Mouse (Mus musculus): Measurements from ENCODE around the gene Oas1h. TPM values are rescaled to one million over a fixed set of nuclear protein-coding genes. Genes with fewer than 3 reads are reported as not detected.
A peak's percentile ranks its signal among the peaks of the same experiment; 100 is the strongest.
"Not testable (repeated sequence)": the region's sequence is repeated elsewhere in the genome, so short reads cannot be mapped to it uniquely, and the experiment has no call there.

Oas1h gene
- total RNA-seq (2021): under 1 TPM in 1 of 2 experiments, not detected in 1; 0.20 TPM
- long read RNA-seq, experiment 1: 0 reads
- long read RNA-seq, experiment 2, partial matches to known transcripts: 0 of 1 reads
- long read RNA-seq, experiment 2, other reads (novel, unspliced or antisense): 1 of 1 reads

- DNase-seq (ENCODE audit: low spot score in 2 of 2): no peak
Measured at GRCm38 (mm10) chr5:120861121-120861520, at the start of gene Oas1h. Gene Oas1h (plus strand): TSS chr5:120861421.

- peak; percentile 53 to 74 for DNase-seq (ENCODE audit: low spot score in 2 of 2)
Measured at GRCm38 (mm10) chr5:120811951-120812819, 49.0 kb upstream of the Oas1h start, which contains the start of gene Oas1c. Gene Oas1c (minus strand): TSS chr5:120812514.

DNA sequence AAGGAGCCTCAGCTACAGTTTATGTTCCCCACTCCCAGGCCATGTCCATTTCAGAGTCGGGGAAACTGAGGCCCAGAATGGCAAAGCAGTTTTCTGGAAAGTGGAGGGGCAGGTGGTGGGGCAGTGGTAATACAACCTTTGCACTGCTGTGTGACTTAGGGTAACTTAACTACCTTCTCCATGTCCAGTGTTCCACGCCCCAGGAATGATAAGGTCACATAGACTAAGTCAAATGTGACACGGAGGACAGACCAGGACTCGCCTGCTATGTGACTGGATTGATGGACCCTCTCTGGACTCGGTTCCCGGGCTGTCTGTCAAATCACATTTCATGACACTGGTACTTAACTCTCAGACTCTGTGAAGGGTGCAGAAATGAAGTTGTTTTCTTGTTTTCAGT lies 48.2 kb upstream of the Oas1h start:
- no peak for DNase-seq (ENCODE audit: low spot score in 2 of 2)

DNA sequence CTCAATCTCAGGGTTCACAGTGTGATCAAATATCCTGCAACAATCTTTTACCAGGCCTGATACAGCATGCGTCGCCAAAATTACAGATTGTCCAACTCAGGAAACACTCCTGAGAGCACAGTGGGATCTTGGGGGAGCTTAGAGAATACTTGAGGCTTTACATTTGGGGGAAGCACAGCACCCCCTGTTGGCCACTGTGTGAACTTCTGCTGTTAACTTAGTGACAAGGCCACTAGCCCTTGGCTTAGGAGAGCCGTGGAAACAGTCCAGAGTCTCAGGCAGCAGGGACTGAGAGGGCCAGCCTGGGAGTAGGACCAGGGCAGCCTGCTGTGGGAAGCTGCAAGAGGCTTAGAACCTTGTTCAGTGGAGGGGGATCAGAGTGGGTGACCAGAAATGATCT lies 45.3 kb upstream of the Oas1h start:
- no peak for DNase-seq (ENCODE audit: low spot score in 2 of 2)

- DNase-seq (ENCODE audit: low spot score in 2 of 2): no peak
Measured at GRCm38 (mm10) chr5:120818999-120819398, 42.2 kb upstream of the Oas1h start.

- no peak for DNase-seq (ENCODE audit: low spot score in 2 of 2)
Measured at GRCm38 (mm10) chr5:120831031-120831430, 30.2 kb upstream of the Oas1h start.

- no peak for DNase-seq (ENCODE audit: low spot score in 2 of 2)
Measured at GRCm38 (mm10) chr5:120833335-120834280, 27.6 kb upstream of the Oas1h start.

DNA sequence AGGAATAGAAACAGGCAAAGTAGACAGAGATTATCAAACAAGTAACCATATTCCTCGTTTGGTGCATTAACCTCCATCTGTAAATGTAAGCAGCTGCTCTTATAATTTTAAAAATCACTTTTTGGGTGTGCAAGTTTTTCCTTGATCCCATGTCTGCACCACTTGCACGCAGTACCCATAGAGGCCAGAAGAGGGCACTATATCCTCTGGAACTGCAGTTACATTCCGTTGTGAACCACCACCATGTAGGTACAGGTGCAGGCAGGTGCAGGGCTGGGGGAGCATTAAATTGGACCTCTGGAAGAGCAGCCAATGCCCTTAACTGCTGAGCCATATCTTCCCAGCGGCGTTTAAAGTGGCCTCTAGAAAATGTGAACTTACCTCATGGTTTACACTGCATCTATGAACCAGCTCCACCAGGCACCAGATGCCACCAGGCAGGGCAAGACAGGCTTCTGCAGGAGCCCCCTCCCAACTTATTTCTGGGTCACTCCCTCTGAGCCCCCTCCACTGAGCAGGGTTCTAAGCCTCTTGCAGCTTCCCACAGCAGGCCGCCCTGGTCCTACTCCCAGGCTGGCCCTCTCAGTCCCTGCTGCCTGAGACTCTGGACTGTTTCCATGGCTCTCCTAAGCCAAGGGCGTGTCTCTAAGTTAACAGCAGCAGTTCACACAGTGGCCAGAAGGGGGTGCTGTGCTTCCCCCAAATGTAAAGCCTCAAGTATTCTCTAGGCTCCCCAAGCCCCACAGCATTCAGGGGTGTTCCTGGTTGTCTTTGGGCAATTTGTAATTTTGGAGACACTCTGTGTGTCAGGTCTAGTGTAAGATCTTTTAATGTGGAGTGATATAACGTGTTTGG lies 24.3 kb upstream of the Oas1h start:
- DNase-seq (ENCODE audit: low spot score in 2 of 2): no peak

- no peak for DNase-seq (ENCODE audit: low spot score in 2 of 2)
Measured at GRCm38 (mm10) chr5:120844713-120845112, 16.5 kb upstream of the Oas1h start.

DNA sequence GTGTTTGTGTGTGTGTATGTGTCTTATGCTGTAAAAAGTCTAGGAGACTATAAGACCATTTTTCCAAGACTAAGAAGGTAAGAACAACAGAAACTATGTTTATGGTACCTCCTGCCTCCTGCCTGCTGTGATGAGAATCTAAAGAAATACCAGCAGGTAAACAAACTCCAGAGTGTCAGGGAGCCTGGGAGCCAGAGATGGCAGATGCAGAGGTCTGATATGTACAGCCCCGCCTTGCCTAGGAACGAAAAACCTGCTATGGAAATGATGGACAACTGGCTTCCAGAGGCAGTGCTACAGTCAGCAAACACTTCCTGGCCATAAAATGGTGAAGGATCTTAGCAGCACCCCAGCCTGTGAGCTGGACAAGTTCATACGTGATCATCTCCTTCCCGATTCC lies 14.2 kb upstream of the Oas1h start, which contains the start of gene Oas1f:
Gene Oas1f, plus strand, starts transcription at position 301 of the 400 bp plus-strand sequence.
- DNase-seq (ENCODE audit: low spot score in 2 of 2): no peak

GRCm38 (mm10) chr5:120849601-120850136 lies 11.6 kb upstream of the Oas1h start:
- DNase-seq (ENCODE audit: low spot score in 2 of 2): peak in 1 of 2 experiments; percentile 8

- DNase-seq (ENCODE audit: low spot score in 2 of 2): no peak
Measured at GRCm38 (mm10) chr5:120859241-120859640, 2.0 kb upstream of the Oas1h start.

GRCm38 (mm10) chr5:120865336-120865860 lies 4.2 kb downstream of the Oas1h start:
- no peak for DNase-seq (ENCODE audit: low spot score in 2 of 2)

- DNase-seq (ENCODE audit: low spot score in 2 of 2): no peak
Measured at GRCm38 (mm10) chr5:120869436-120870015, 8.3 kb downstream of the Oas1h start.

DNA sequence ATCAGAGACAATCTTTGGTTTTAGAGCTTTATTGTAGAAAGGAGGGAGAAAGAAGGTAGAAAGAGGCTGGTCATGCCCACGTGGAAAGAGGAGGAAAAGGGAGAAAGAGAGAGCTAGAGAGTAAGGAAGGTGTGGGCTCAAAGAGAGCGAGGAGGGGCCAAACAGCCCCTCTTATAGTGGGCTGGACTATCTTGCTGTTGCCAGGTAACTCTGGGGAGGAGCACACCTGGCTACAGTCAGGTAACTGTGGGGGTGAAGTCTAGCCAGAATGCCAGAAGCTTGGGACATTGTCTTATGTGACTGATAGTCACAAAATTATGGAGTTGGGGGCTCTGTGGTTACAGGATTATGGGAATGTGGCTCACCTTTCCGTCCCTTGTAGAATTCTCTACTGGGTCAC lies 8.9 kb downstream of the Oas1h start:
- DNase-seq (ENCODE audit: low spot score in 2 of 2): no peak

GRCm38 (mm10) chr5:120870782-120871181 lies 9.6 kb downstream of the Oas1h start:
- DNase-seq (ENCODE audit: low spot score in 2 of 2): no peak

GRCm38 (mm10) chr5:120871469-120871868 lies 10.2 kb downstream of the Oas1h start:
- DNase-seq (ENCODE audit: low spot score in 2 of 2): no peak

GRCm38 (mm10) chr5:120876839-120877238 lies 15.6 kb downstream of the Oas1h start:
- DNase-seq (ENCODE audit: low spot score in 2 of 2): not testable (repeated sequence)

DNA sequence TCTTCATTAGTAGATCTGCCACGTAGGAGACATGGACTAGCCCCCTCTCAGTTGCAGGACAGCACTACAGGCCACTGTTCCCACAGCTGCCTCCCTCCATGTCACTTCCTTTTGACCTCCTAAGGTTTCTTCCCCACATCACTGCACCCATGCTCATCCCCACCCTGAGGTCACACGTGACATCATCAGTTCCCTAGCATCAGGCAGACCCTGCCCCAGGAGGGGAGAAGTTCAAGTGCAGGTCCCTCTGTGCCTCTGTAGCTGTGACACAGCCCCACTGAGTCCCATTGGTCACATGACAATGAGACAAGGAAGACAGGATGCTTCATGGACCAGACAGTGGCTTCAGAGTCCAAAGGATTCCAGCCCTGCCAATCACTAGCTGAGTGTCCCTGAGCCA lies 16.2 kb downstream of the Oas1h start:
- not testable (repeated sequence) for DNase-seq (ENCODE audit: low spot score in 2 of 2)

Measured in adrenal gland, postnatal 4 days (tissue).